Mouse (Mus musculus) erythroblast, embryonic 14.5 days (primary cell): ENCODE results near the gene Pcyt2.
"Not testable (repeated sequence)": the region's sequence is repeated elsewhere in the genome, so short reads cannot be mapped to it uniquely, and the experiment has no call there.

Experiments used
- GATA1 ChIP-seq: IDR thresholded peaks from 2 replicates; pipeline ENCODE4 v1.6.1; 2012; ENCODE audit warnings: low read length, inconsistent platforms, mixed read lengths
- TAL1 ChIP-seq: IDR thresholded peaks from 3 replicates; pipeline ENCODE4 v1.6.1; 2012; ENCODE audit warnings: low read length, inconsistent platforms, mixed read lengths

DNA sequence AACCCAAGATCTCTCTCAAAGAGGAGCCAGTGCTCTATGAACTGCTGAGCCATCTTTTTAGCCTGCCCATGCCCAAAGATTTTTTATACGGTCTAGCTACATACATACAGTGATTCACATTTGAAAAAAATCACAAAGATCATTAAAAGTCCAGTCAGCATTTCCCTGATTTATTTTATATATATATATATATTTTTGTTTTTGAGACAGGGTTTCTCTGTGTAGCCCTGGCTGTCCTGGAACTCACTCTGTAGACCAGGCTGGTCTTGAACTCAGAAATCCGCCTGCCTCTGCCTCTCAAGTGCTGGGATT, 34.8 kb downstream of the Pcyt2 start:
- TF ChIP-seq GATA1, TAL1: not testable (repeated sequence)
